Mouse (Mus musculus) urinary bladder, adult 2 months (tissue): ENCODE measurements at regions not wholly inside any gene's neighbourhood (a gene's known extent, or its start where the extent isn't known, plus 50 kb on each side); places are given as distances from the start of the nearest gene placed in this dataset.

Source experiments
- DNase-seq: peaks from one replicate; pipeline ENCODE4 v3.0.0; 2022; ENCODE audit warnings: low spot score

GRCm38 (mm10) chr9:84178705-84179104 lies 253.8 kb downstream of the Bckdhb start:
- no peak for DNase-seq

- DNase-seq = no peak
Measured at GRCm38 (mm10) chr9:84179238-84179637, 254.3 kb downstream of the Bckdhb start.

GRCm38 (mm10) chr9:84183637-84184374 lies 258.9 kb downstream of the Bckdhb start:
- no peak for DNase-seq

- DNase-seq = no peak
Measured at GRCm38 (mm10) chr9:84187531-84187930, 262.6 kb downstream of the Bckdhb start.

- DNase-seq = no peak
Measured at GRCm38 (mm10) chr9:84193405-84193804, 268.5 kb downstream of the Bckdhb start.

GRCm38 (mm10) chr9:84194716-84195115 lies 269.8 kb downstream of the Bckdhb start:
- DNase-seq = no peak

- no peak for DNase-seq
Measured at GRCm38 (mm10) chr9:84195338-84195737, 270.4 kb downstream of the Bckdhb start.

GRCm38 (mm10) chr9:84200208-84200607 lies 275.3 kb downstream of the Bckdhb start:
- no peak for DNase-seq

- no peak for DNase-seq
Measured at GRCm38 (mm10) chr9:84204056-84204455, 279.1 kb downstream of the Bckdhb start.

- DNase-seq = no peak
Measured at GRCm38 (mm10) chr9:84240491-84240975, 315.6 kb downstream of the Bckdhb start.

- no peak for DNase-seq
Measured at GRCm38 (mm10) chr9:84249765-84250164, 324.8 kb downstream of the Bckdhb start.

GRCm38 (mm10) chr9:84253022-84253991 lies 328.4 kb downstream of the Bckdhb start:
- DNase-seq = no peak

GRCm38 (mm10) chr9:84258488-84258887 lies 333.5 kb downstream of the Bckdhb start:
- no peak for DNase-seq

GRCm38 (mm10) chr9:84259751-84260150 lies 334.8 kb downstream of the Bckdhb start:
- DNase-seq = no peak

GRCm38 (mm10) chr9:84262151-84262550 lies 337.2 kb downstream of the Bckdhb start:
- DNase-seq = no peak

GRCm38 (mm10) chr9:84266974-84267373 lies 342.0 kb downstream of the Bckdhb start:
- DNase-seq = no peak

GRCm38 (mm10) chr9:84274608-84275007 lies 349.7 kb downstream of the Bckdhb start:
- DNase-seq = no peak

- DNase-seq = no peak
Measured at GRCm38 (mm10) chr9:84278295-84278694, 353.4 kb downstream of the Bckdhb start.

- DNase-seq = no peak
Measured at GRCm38 (mm10) chr9:84278731-84279130, 353.8 kb downstream of the Bckdhb start.

GRCm38 (mm10) chr9:84280898-84281297 lies 356.0 kb downstream of the Bckdhb start:
- no peak for DNase-seq

GRCm38 (mm10) chr9:84281610-84282009 lies 356.7 kb downstream of the Bckdhb start:
- DNase-seq = no peak

- DNase-seq = no peak
Measured at GRCm38 (mm10) chr9:84283296-84283695, 358.4 kb downstream of the Bckdhb start.

GRCm38 (mm10) chr9:84285604-84286003 lies 360.7 kb downstream of the Bckdhb start:
- DNase-seq = no peak
